Mouse (Mus musculus): ENCODE results near the gene Akap12.

GRCm38 (mm10) chr10:4356640-4357039 lies 90.5 kb downstream of the Akap12 start:
- no peak for TF ChIP-seq CTCF (IDR thresholded peaks at IDR 0.05; ENCODE audit: low read depth, low read length)
- no peak for TF ChIP-seq POLR2A (IDR thresholded peaks at IDR 0.05; ENCODE audit: borderline replicate concordance, low read depth, low read length)

All from bone marrow macrophage, adult 2 months (primary cell).